Mouse (Mus musculus) monocyte, adult 5-6 weeks (primary cell): ENCODE results near the gene Aplp2. TPM values are rescaled to one million over a fixed set of nuclear protein-coding genes. Genes with fewer than 3 reads are reported as not detected.
A peak's percentile ranks its signal among the peaks of the same experiment; 100 is the strongest.

Experiments used
- ATAC-seq: fragments of 153-309, 156-312 bp; replicated peaks from 2 replicates; pipeline ENCODE4 v1.8.0; 2017; ENCODE audit warnings: mild to moderate bottlenecking; ENCODE audit not compliant: low TSS enrichment, insufficient number of reproducible peaks, severe bottlenecking, poor library complexity, low FRiP score
- total RNA-seq: library from RNA; stranded (forward); fragments of 200-1000, 200-491, 200-594 nt; gene quantifications from 3 replicates; pipeline ENCODE4 v1.2.3, GENCODE M21; 2017

Gene Aplp2
- total RNA-seq, result 117 to 176 TPM (median 135 TPM) in 3 replicates

DNA sequence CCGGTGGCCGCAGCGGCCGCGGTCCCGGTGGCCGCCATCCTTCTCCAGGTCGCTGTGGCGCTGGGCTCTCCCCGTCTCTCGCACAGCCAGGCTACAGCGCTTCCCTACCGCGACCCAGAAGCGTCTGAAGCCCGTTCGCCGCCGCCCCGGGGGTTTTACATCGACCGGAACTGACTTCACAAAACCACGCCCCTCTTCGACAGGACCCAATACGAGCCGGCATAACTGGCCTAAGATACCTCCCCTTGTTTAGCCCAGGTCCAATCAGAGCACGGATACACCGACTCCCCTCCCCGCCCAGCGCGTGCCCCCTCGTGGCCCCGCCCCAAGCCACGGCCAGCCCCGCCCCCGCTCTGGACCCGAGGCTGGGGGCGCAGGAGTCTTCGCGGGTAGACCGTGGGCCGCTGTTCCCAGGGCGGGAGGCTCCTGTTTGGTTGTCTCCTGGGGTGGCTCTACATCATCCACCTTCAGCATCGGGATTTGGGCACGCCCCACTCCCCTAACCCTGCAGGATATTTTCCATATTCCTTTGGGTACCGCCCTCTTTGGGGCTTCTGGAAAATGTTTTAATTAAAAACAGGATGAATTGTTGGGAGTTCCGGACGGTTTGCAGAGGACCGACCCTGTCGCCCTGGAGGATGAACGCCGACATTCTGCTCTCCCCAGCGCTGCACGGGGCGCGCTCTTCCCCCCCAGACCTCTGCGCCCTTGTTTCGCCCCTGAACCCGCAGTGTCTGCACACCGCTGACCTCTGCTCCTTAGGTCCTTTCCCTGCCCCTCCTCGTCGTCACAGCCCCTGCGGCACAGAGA is at the start of gene Aplp2:
Gene Aplp2, minus strand, starts transcription at position 126 of the 810 bp plus-strand sequence.
- peak; percentile 100 for ATAC-seq

DNA sequence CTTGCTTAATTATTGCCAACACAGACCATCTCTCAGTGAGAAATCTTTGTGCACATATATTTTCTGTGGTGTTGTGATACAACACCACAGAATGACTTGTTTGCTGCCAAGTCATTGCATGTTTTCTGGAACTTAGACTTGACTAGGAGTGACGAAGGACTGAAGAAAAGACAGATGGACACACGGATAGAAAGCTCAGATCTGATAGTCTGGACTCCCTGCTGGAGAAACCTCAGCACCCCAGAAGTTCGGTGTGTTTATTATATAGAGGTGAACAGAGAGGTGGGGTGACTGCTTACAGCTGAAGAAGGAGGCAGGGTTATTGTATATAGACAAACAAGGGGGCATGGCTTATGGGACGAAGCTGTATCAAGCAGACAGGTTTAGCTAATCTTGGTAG is 48.6 kb upstream of the Aplp2 start:
- ATAC-seq, result no peak

GRCm38 (mm10) chr9:31258237-31258636 is 46.6 kb upstream of the Aplp2 start:
- ATAC-seq, result no peak

DNA sequence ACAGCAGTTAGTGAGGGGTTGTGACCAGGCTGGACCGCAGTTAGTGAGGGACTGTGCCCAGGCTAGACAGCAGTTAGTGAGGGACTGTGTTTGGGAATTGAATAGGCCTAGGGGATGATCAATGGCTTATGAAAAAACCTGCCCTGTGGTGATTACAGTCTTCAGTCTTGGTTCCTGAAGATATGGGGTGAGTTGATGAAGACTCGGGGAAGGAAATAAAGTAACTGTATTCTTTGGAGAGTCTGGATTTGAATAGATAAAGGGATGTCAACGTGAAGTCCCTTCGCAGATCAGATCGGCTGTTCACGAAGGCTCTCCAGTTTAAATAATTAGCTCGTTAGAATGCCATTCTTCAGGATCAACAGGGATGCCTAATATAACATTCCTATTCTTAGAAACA is 44.3 kb upstream of the Aplp2 start:
- ATAC-seq, result no peak

DNA sequence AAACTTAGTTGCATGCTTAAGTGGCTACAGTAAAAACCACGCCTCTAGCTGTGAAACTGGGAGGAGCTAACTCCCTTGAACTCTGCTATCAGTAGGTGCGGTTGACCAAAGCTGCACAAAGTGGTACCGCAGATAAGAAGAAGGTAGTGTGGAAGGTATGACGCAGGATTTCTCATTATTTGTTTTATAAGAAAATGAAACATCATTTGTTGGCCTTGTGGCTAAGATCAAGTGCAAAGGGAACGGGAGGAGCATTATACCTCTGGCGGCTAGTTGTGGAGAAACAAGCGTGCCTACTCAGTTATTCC is 43.0 kb upstream of the Aplp2 start:
- peak; percentile 79 for ATAC-seq

DNA sequence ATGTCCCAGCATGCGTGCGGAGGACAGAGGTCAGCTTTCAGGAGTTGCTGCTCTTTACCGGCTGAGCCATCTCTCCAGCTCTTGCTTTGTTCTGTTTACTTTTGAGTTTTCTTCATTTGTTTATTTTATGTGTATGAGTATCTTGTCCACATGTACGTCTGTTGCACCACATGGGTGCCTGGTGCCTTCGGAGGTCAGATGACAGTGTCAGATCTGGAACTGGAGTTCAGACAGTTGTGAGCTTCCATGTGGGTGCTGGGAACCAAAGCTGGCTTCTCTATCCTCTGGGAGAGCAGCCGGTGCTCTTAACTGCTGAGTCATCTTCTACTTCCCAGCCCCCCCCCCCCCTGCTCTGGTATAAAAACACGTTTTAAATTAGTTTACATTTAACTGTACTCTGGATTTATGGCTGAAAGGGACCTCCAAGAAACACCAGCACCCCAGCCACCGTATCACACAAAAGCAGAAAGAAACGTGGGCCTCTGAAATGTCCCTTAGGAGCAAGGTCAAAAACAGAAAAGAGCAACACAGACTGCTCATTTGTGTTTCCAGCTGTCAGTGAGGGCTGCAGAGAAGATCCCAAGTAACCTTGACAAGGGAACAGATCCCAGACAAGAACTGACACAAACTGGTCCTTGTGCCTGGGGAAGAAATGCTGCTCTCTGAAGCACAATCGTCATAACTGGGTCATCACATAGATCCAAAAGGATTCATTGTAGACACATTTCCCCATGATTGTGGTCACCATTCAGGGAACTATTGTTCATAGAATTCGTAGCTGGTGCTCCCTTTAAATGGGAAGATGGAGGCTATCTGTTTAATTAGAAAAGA is 42.5 kb upstream of the Aplp2 start:
- no peak for ATAC-seq

DNA sequence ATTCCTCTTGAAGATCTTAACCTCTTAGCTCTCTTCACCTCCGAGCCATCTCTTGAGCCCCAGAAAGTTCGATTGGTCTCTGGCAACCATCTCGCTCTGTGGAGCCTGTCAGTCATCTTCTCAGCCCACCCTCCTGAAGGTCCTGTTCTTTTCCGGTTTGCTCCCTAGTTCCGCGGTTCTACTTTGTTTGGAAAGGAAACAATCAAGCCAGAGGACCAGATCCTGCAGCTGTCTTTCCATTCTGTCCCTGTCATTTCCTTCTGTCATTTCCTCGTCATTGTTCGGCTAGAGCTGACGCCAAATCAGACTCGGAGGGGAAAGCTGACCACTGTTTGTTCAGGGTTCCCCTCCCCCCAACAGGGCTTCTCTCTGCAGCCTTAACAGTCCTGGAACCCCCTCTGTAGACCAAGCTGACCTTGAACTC is 41.7 kb upstream of the Aplp2 start:
- no peak for ATAC-seq

- no peak for ATAC-seq
Observed at GRCm38 (mm10) chr9:31252182-31252799, 40.7 kb upstream of the Aplp2 start.

DNA sequence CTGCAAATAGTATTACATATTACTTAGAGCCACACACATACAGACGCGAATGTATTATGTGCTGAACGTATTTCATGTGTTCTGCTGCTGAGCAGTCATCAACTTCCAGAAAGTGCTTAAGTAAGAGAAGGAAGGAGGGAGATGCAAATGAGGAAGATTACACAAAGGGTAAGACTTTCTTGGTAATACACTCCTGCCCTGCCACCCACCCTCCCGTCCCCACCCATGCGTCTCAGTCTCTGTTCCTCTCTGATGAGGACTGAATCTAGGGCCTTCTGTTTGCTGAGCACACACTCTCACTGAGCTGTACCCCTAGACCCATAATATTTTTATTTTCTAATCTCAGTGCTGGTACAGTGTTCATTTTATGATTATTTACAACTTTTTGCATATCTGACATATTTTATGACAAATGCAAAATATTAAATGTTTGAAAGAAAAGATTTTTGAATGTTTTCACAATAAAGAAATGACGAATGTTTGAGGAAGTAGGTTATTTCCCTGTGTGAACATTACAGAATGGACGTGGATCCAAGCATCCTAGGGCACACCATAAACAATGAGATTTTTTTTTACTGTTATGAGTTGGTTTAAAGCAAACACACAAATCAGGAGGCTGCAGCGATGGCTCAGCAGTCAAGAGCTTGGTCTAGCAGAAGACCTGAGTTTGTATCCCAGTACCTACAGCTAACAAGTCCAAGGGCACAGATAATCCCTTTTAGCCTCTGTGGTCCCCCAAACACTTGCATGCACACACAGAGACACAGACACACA is 36.0 kb upstream of the Aplp2 start:
- ATAC-seq, result peak; percentile 88

DNA sequence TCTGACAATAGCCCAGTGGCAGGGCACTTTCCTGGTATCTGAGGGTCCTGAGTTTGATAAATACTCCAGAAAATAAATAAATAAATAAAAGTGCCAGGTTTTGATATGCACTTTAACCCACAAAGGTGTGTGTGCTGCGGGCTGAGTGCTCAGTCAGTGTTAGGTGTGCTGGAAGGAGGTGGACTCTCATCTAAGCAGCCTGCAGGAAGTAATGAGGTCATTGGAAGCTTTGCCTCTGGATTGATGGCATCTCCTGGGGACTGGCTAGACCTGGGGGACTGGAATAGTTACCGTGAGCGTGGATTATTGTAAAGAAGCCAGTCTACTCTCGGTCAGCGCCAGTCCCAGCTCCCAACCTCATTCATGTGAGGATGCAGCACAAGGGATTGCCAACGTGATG is 34.8 kb upstream of the Aplp2 start:
- ATAC-seq, result no peak

DNA sequence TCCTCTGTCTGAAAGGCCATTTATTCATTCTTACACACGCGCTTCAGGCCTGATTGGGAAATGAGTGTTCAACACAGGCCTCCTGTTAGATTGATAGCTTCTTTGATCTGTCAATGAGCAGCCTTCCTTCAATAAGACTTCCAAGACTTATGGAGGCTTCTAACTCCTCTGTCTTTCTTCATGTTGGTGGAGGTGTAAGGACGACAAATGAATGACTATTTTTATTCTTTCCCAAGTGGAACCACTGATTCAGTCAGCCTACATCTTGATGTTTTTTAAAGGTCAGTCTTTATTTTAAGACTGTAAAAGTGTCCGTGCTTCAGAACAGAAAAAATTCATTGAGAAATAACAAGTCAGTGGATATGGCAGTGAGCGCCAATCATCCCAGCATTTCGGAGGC is 33.4 kb upstream of the Aplp2 start:
- ATAC-seq, result no peak

DNA sequence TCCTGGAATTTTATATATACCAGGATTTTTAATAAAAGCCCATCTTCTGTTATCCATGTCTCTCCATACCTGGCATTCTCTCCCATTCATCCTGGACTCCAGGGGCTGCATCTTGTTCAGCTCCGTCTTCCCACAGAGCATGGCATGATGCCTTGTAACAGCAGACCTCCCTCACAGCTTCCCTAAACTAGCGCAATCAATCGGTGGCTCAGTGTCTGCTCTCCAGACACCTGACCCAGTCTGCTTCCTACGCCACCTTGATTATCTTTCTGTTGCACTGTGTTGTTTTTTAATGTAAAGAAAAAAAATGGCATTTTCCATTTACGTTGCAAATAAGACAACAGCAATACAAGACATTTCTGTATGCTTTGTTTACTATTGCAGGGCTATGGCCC is 32.3 kb upstream of the Aplp2 start:
- no peak for ATAC-seq

DNA sequence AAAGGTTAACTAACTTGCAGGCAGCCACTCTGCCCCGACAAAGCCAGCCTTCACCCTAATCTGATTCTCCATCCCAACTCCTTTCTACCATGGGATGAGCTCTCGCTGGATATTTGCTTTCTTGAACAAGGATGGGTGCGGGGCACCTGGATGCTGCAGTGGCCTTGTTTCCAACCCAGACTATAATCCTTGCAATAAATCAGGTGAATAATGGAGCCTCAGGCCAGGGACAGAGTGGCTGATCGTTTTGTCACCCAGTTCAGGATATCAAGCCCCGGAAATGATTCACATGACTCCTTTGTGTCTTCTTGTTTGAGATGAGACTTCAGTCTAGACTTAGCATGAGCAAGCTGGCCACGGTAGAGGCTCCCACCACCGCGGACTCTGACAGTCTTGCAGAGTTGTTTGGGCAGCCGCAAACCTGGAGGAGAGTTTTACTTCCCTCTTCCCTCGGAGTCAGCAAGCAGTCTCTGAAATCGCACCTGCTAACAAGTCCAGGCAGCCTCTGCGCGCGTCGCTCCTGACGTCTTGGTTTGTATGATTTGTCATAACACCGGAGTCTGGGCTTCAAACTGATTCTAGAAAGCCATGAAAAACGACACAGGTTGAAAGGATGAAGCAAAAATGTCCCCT is 31.8 kb upstream of the Aplp2 start:
- no peak for ATAC-seq

- no peak for ATAC-seq
Observed at GRCm38 (mm10) chr9:31241208-31241699, 29.6 kb upstream of the Aplp2 start.

GRCm38 (mm10) chr9:31240522-31241207 is 29.1 kb upstream of the Aplp2 start:
- ATAC-seq, result no peak

DNA sequence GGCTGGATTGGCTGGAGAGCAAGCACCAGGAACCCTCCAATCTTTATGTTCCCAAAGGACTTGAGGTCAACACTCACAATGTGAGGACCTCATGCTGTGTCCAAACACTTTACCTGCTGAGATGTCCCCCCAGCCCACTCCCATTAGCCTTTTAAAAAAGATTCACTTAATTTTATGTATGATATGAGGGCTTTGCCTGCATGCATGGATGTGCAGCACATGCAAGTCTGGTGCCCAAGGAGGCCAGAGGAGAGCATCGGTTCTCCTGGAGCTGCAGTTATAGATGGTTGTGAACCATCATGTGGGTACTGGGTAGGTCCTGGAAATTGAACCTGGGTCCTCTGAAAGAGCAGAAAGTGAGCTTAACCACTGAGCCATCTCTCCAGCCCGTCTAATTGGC is 27.9 kb upstream of the Aplp2 start:
- ATAC-seq, result no peak

- no peak for ATAC-seq
Observed at GRCm38 (mm10) chr9:31238526-31238925, 26.9 kb upstream of the Aplp2 start.

DNA sequence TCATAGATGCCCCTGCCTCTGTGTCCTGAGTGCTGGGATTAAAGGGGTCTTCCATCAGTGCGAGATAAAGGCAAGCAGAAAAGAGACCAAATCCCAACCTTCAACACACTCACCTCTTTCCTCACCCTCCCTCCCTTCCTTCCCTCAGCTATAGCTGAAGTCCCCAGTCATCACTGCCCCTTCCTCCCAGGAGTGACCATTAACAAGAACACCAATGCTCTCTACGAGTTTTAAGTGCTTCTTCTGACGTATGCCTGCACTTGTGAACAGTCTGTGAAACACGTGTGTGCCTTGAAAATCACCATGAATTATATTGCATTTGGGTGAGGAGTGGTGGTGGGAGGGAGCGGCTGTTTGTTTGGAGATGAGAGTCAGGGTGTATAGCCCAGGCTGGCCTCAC is 24.5 kb upstream of the Aplp2 start:
- ATAC-seq, result no peak
